Mouse (Mus musculus): ENCODE measurements around the gene Gm6465.
"Not testable (repeated sequence)": the region's sequence is repeated elsewhere in the genome, so short reads cannot be mapped to it uniquely, and the experiment has no call there.

Gm6465 gene

DNA sequence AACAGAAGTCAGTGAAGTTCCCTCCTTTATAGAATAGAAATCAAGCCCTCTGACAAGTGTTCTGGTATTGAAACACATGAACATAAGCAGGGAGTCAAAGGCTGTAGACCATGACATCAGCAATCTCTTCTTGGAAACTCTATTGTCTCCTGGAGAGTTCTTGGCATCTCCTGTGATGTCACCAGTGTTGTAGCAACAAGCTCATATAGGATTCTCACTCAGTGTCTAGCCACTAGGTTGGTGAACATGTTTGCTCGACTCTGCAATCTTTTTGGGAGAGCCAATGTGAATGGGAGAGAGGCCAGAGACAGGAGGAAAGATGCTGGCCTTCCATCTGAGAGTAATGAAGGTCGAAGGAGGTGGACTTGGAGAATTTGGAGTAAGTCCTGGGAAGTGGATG lies at the start of gene Gm6465:
Gm6465 (plus strand) TSS at position 301 of the 400 bp plus-strand sequence.
- not testable (repeated sequence) for DNase-seq (ENCODE audit: low spot score)

DNA sequence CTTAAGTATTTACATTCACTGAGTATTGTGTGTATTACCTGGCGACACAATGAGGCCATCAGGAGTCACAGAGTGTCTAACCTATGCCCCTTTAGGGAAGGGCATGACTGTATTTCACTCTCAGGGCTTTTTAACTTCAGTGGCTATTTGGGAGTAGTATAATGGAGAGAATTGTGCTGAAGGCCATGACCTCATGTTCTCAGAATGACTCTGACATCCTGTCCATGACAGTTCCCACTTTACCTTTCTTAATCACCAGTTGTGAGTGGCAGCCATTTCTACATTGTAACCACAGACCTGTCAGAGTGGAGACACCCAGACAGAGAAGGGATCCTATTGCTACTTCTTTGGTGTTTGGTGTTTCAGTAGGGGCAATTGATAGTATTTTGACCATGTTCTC lies 485 bp downstream of the Gm6465 start:
- not testable (repeated sequence) for DNase-seq (ENCODE audit: low spot score)

DNA sequence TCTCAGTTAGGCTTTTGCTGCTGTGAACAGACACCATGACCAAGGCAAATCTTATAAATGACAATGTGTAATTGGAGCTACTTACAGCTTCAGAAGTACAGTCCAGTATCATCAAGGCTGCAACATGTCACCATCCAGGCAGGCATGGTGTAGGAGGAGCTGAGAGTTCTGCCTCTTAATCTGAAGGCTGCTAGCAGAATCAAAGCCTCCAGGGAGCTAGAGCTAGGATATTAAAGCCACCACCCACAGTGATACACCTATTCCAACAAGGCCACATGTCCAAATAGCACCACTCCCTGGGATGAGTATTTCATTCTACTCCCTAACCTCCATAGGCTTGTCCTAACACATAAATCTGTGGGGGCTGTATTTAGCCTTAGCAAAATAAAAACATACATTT lies 12.6 kb downstream of the Gm6465 start:
- DNase-seq (ENCODE audit: low spot score): not testable (repeated sequence)
